Mouse (Mus musculus) erythroblast, adult 5-6 weeks (primary cell): Measurements from ENCODE around the gene Tas2r135. TPM values are rescaled to one million over a fixed set of nuclear protein-coding genes. Genes with fewer than 3 reads are reported as not detected.

ENCODE experiments used
- ATAC-seq: replicated peaks from 2 replicates; pipeline ENCODE4 v1.8.0; 2016; ENCODE audit warnings: moderate number of reproducible peaks, mild to moderate bottlenecking, moderate TSS enrichment, inconsistent platforms; ENCODE audit not compliant: poor library complexity, low FRiP score, severe bottlenecking
- total RNA-seq, 2 experiments: library from RNA; stranded (forward) in 1 of 2; stranded (reverse) in 1 of 2; fragments of 150-400 nt in 1 of 2; fragments of 200-764, 138-1000 nt in 1 of 2; gene quantifications; 2 replicates each; pipeline versions ENCODE4 v1.2.3 to v1.2.4; 2015 to 2017; ENCODE audit warnings: low replicate concordance in 2 of 2

Tas2r135 gene
- not detected in 2 replicates for total RNA-seq (2015; ENCODE audit: low replicate concordance)
- total RNA-seq (2017; ENCODE audit: low replicate concordance): not detected in 2 replicates

DNA sequence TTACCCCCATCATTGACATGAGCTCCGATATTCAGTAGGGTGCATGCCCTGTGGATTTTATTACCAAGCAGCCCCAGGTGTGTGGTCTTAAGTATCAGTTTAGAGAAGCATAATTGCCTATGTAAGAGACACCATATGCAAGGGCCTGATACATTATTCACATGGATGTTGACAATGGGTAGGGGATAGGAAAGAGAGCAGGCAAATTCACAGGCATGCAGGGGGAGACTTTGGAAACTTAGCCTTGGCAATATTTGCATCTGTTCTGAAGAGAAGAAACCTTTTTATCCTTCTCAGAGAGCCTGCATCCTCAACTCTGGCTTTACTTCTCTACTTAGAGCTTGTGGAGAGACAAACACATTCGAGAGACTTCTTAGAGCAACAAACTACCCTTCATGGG lies at the start of gene Tas2r135:
TSS of gene Tas2r135 (plus strand) at position 301 of the 400 bp plus-strand sequence.
- ATAC-seq: no peak

DNA sequence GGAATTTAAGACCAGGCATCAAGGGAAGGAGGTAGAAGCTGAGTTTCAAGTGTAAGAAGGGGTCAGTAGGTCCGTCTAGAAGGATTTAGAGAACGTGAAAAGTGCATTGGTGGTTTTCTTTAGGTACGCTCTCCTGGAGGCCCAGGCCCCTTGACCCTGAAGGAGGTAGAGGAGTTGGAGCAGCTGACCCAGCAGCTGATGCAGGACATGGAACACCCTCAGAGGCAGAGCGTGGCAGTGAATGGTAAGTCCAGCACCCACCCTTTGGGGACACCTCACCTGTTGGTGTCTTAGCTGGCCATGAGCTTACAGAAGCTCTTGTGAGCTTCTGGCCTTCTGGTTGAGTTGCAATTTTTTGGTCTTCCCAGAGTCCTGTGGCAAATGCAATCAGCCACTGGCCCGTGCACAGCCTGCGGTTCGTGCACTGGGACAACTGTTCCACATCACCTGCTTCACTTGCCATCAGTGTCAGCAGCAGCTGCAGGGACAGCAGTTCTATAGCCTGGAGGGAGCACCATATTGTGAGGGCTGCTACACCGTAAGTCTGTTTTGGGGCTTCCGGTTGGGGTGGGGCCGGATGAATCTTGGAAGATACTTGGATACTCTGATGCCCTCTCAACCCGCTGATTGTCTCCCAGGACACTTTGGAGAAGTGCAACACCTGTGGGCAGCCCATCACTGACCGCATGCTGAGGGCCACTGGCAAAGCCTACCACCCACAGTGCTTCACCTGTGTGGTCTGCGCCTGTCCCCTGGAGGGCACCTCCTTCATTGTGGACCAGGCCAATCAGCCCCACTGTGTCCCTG lies 49.2 kb upstream of the Tas2r135 start:
- ATAC-seq: no peak

DNA sequence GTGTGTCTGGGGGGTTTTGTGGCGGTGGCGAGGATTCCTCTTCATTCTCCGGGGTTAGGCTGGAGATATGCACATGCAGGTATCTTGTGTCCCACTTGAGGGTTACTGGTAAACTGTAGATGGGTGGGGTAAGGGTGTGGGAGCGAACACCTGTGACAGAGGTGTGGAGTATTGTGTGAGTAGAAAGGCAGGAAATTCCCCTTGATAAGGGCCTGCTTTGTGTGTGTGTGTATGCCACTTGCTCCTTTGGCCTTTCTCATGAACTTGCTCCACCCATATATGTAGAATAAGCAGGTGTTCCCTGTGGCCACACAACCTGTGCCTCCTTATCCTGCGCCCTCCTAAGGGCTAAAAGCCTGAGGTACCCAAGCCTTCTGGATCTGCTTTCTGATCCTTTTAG lies 48.3 kb upstream of the Tas2r135 start:
- ATAC-seq: no peak

DNA sequence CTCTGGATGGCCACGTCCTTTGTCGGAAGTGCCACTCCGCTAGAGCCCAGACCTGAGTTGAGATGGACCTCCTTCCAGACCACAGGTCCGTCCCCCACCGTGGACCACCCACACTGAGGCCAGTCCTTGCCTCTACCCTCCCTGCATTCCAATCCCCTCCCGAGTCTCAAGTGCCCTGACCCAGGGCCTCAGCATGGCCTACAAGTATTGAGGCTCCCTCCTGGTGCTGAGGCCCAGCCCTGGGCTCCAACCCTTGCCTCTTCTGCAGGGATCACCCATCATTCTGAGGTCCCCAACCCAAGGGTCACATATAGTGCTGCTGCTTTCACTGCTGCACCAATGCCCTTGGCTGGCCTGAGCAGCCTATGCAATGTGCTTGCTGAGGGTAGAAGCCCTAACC lies 47.3 kb upstream of the Tas2r135 start:
- ATAC-seq: no peak

DNA sequence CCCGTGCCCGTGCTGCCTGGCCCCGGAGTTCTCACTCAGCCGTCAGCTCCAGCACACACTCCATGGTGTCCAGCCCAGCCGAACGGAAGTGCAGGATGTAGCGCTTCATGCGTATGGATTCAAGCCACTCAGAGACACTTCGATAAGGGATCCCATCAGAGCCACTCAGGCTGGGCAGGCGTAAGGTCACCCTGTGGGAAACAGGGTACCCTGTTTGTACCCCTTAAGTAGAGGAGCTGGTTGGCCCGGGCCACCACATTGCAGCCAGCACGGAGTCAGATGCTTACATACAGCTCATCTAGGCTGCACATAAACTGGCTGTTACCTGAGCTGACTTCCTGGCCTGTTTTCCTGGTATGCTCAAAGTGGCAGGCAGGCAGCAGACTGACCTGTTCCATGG lies 46.3 kb upstream of the Tas2r135 start:
- no peak for ATAC-seq

DNA sequence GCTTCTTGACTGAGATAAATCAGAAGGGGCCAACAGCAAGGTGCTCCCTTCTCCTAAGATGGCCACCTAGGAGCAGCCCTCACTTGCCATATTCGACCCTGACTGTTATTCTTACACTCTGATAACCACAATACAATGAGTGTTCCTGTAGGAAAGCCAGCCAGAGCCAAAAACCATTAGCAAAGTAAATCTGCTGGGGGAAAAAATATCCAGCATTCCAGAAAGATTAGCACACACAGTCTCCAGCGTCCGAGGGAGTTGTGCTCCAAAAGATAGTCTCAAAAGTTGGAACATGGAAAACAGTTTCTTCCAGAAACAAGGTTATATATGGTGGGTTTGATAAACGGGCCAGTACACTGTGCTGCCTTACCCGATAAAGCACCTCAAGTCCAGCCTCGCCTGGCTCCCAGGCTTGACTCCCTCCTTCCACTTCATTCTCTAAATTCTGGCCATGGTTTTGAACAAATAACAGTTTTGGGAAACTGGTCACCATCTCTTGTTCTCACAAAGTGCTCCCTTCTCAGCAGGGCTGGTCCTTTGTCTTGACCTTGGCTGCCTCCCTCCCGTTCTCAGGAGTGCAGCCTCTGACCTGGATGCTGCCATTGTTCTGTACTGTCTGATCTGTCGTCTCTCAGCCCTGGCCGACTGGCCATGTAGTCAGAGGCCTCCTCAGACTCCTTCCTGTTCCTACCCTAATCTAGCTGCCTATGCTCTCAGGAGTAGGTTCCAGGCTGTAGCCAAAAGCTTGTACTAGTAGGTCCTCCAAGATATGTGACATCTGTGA lies 45.7 kb upstream of the Tas2r135 start:
- ATAC-seq: no peak

DNA sequence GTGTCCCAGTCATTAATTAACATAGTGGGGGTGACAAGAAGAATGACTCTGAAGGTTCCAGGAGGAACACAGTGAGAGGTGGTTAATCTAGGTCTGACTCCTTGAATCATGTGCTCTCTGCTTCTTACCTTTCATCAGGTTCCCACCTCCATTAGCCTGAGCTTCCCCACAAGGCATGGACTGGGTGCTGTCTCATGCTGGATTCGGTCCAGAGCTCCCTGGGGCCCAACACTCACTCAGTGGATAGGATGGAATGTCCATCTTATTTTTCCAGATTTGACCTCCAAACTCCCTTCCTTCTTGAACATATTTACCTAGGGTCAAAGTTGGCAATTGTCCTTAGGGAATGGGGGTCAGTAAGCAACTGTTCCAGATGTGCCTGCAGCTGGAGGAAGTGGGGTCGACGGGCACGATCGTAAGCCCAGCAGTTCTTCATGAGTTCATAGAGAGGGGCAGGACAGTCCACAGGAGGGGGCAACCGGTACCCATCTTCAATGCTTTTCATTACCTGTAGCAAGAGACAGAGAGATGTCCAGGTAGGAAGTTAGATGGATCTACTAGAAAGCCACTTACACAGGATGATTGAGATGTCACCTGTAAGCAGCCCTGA lies 44.9 kb upstream of the Tas2r135 start:
- ATAC-seq: no peak

DNA sequence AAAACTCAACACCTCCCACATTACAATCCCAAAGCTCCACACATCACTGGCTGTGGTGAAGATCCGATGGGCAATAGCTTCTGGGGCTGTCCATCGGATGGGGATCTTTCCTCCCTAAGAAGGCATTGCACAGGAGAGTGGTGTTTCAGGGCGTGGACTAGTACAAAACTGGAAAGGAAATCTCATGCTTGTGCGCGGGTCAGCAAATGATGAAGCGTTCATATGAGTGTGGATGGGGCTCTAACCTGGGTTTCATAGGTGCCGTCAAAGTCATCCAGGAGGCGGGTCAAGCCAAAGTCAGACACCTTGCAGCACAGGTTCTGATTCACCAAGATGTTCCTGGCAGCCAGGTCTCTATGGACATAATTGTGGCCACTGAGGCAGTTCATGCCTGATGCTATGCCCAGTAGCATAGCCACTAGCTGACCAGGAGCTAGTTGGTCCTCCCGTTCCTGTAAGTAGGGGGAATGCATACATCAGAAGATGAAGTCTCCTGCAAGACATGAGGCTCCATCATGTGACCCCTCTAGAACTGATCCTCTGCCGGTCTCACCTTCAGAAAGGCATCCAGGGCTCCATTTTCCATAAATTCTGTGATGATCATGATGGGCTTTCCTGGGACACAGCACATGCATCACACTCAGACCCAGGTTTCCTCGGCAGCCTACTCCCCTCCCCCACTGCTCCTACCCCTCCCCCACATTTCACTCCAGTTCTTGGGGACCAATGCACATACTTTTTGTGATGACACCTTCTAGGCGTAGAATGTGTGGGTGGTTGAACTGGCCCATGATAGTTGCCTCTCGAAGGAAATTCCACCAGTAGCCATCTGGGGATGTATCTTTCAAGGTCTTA lies 44.0 kb upstream of the Tas2r135 start:
- no peak for ATAC-seq

DNA sequence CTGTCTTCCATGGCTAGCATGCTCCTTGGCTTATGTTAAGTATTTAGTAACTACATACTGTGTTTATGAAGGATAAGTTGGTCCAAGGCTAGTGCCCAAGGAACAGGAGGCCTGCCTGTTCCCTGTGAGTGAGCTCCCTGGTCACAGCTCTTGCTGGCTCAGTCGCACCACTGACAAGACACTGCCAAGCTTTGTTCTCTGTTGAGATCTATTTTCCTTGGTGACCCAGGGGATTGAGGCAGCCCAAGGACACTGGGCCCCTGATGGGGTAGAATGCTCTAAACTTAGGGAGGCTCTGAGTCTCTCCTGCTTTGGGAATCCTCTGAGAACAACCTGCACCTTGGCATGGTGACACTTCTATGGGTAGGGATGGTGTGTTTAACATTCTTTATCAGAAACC lies 43.2 kb upstream of the Tas2r135 start:
- no peak for ATAC-seq

DNA sequence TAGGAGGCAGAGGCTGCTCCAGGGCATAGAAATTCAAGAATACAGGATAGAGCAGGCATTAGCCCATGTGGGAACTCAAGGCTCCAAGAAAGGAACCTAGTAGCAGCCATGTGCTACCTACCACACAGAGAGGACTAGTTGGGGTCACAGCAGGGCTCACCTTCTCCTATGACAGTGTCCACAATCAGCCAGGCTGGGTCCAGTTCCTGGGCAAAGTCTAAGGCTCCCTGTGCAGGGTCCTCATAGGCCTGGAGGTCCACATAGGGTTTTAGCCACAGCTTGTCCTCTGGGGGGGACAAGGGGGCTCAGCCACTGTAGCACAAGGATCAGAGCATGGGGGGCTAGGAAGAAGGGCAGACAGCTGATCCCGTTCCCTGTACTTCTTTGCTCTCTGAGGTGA lies 42.7 kb upstream of the Tas2r135 start:
- ATAC-seq: no peak

DNA sequence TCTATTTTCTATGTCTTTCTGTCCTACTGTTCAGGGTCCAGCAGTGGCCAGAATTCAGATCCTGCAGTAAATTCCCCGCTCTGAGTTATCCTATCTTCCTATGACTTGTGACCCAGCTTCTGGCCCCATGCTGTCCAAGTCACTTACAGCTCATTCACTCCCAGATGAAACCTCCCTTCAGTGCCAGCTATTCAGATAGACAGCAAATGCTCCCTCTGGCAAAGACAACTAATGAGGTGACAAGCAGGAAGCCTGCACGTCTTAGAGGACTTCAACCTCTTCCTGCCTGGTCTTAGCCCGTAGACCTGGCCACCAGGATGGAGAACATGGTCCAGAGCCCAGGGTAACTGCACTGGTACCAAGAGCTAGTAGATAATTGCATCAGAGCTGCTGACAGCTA lies 42.3 kb upstream of the Tas2r135 start:
- ATAC-seq: no peak

DNA sequence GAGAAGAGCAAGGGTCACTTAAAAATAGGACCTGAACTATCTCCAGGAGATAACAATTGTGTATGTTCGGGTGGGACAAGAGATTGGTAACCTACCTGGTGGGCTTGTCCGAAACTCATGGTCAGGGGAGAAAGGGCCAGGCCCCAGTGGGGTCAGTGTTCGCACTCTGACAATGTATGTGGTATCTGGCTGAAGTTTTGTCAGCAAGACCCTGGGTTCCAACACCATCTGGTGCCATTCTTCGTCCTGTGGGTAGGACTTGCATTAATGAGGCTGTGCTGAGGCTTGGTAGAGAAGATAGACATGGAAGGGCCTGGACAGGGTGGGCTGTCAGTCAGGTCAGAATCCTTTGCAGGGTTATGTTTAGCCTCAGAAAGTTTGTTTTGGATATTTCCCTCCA lies 41.2 kb upstream of the Tas2r135 start:
- ATAC-seq: no peak

DNA sequence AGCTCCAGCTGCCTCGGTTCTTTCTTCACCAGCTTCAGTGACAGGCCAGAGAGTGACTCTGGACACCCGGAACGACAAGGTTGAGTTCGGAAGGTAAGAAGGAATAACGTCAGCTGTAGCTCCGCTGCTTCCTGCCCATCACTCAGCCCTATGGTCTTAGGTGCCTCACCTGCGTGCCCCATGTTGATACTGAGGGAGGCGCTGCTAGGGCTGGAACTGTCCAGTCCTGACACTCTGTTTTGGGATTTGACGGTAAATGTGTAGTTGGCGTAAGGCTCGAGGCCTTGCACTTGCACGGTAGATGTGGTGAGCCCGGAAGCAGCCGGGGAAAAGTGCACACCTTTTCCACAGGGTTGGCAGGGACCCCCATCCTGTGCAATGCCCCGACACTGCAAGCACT lies 40.6 kb upstream of the Tas2r135 start:
- ATAC-seq: no peak

DNA sequence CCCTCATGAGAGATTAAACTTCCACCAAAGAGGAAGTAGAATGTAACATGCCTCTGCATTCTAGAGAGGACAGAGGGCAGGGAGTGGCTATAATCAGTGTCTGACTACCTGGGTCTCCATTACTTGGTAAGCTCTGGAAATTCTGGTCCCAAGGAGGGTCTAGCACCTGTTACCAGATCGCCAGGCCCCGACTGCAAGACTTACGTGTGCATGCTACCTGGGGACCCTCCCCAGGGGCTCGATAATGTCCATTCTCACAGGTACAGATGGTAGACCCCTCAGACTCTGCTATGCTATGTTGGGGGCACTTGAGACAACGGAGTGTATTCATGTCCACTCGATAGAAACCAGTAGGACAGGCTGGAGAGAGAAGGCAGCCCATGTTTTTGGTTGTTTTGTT lies 40.0 kb upstream of the Tas2r135 start:
- ATAC-seq: no peak

DNA sequence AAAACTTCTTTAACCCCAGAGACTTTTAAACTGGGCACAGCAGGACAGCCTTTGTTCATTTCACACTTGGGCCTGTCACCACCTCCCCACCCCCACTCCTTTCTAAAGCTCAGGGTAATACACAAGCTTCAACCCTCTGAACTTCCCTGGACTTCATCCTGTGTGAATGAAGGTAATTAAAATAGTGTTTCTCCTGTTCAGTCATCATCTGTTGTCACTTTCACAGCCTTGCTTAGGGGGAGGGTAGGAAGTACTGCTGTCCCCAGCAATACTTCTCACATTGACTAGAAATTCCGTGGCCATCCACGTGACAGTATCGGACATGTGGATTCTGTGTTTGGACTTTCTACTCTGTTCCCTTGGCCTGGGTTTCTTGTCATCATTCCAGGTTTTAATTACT lies 35.4 kb upstream of the Tas2r135 start:
- ATAC-seq: no peak

DNA sequence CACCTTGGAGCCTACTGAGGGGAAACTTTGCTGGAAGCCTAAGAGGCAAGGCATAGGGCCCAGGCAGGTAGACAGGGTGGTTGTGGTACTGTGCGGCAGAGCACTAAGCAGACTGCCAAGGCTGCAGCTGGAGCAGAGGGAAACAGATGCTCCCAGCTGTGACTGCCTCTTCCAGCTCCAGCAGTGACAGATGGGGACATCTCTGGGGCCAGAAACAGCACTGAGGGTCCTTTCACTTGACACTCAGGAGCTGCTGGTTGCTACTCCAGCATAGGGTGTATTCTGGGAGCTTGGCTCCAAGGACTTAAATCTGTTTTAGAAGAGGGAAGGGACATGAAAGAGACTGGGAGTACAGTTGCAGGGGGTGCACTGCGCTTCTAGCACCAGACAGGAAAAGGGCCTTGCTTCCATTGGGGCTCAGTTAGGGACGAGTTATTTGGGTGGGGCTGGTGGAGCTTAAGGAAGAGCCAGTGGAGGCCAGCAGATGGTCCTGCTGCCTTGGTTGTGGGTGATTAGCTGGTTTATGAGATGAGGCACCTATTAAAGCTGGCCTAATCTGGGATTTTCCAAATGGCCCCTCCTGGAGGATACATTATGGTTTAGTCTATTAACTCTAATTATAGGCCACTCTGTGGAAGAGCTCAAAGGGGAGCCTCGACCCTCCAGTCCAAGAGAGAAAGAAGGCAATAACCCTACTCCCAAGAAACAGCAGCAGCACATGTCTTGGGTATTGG lies 34.4 kb upstream of the Tas2r135 start:
- no peak for ATAC-seq

DNA sequence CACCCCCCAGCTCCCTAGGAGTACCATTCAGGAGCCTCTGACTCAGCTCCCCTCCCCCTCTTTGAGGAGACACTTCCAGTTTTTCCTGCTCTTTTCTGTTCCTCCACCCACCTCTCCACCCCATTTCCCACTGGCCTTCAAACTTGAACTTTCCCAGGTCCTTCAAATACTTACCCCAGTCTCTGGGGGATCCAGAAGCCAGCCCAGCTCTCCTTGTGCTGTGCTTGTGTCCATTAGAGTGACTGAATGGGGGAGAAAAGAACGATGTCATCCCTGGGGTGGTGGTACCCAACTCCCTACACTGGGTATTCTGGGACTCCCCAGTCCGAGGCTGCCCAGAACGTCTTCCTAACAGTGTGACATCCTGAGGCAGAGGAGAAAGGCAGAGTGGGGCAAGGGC lies 33.2 kb upstream of the Tas2r135 start:
- no peak for ATAC-seq

DNA sequence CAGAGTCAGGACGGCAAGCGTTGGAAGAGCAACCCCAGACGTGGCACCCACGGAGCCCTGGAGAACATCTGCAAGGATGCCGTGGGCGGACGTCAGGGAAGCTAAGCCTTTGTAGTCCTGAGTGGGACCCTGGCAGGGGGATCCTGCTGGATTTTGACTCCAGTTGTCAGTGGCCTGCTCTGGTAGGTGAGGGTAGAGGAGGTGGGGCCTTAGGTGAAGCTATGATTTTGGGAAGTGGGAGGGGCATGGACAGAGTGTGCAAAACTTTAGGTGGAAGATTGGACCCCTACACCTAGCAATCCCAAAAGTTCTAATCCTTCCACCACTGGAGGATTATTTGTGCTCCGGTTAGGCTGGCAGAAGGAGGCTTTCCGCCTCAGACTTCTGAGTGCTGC lies 32.8 kb upstream of the Tas2r135 start:
- no peak for ATAC-seq

DNA sequence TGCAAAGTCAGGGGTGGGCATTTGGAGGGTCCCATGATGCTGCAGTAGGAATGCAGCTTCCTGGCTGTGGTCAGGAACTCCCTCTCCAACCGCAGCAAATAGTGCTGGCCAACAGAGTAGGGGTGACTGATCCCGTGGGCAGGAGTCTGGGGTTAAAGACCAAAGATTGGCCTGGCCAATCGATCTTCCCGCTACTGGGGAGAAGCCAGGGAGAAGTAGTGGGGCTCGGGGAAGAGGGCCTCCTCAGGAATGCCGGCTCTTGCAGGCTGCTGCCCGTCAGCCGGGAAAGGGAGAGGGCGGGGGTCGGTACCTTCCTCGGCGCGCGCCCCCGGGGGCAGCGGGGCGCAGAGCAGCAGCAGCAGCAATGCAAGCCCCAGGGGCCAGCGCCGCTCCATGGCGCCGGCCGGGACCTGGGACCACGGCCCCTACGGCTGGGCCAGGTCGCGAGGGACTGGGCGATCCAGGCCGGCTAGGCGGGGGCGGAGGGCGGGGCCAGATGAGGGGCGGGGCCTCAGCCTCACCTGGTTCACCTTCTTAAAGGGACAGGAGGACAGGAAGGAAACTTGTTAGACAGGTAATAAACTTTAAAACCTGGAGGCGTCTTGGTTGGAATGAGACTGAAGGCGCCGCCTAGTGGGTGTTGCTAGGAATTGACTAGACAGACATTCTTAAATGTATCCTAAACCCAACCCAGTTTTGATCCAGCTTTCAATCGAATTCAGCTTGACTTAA lies 32.3 kb upstream of the Tas2r135 start, which contains the start of gene Epha1:
TSS of gene Epha1 (minus strand) at position 453 of the 732 bp plus-strand sequence.
- ATAC-seq: no peak
